Mouse (Mus musculus) right cerebral cortex, adult 18-20 months (tissue): Measurements from ENCODE around the gene Tax1bp3.

ENCODE experiments used
- DNase-seq: peaks from one replicate; pipeline ENCODE4 v3.0.0; 2022; ENCODE audit warnings: mixed read lengths

The Tax1bp3 gene

DNA sequence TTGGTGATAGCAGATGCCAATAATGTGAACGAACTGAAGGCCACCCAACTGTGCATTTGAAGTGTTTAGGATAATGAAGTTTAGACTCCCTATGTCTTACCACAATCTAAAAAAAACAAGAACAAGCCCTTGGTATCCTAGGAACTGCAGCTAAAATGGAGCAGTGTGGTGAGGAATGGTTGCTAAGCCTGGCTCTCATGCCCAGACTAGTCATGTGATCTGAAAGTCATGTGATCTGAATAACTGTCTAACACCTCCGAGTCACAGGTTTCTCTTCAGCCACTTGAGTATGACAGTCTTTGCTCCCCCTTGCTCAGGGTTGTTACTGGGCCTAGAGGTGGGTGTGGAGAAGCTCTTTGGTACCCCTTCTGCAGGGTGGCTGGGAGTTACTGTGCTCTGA lies 55.6 kb downstream of the Tax1bp3 start:
- DNase-seq = no peak
